Mouse (Mus musculus) B cell, adult (primary cell): Measurements from ENCODE around the gene Gtf2f1. TPM values are rescaled to one million over a fixed set of nuclear protein-coding genes. Genes with fewer than 3 reads are reported as not detected.

ENCODE experiments used
- total RNA-seq: library from RNA; stranded (reverse); gene quantifications from 4 replicates; pipeline ENCODE4 v1.2.4, GENCODE M21; 2023; ENCODE audit not compliant: inconsistent age

Gtf2f1 gene
- total RNA-seq = 62.0 to 67.8 TPM (median 67.0 TPM) in 4 replicates

GRCm38 (mm10) chr17:57011236-57012141 is at the start of gene Gtf2f1, which contains the start of gene Gm17949:
Gene Gtf2f1, minus strand, starts transcription at chr17:57011288.
Gene Gm17949, plus strand, starts transcription at chr17:57011469.

DNA sequence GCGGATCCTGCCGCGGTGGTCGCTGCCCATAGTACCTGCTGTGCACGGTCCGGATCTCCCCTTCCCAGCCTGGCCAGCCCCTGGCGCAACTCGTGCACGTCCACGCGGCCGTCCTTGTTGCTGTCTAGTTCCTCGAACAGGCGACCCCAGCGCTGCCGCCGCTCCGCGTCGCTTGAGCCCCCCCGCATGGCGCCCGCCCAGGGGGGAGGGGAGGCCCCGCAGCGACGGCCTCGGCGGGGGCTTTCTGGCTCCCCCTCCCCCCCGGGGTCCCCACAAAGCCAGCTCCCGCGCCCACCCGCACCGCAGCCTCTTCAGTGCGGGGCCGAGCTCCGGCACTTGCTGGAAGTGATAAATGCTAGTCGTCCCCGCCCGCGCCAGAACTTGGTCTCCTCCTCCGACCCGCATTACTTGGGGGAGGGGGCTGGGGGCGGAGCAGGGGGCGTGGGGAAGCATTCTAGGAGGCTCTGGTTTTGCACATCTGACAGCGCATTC is 48.4 kb upstream of the Gtf2f1 start, which contains the start of gene Slc25a23:
Slc25a23 (minus strand) TSS at position 378 of the 492 bp plus-strand sequence.

GRCm38 (mm10) chr17:57058891-57059485 is 47.9 kb upstream of the Gtf2f1 start, which contains the start of gene Crb3:
Gene Crb3, plus strand, starts transcription at chr17:57059105.

DNA sequence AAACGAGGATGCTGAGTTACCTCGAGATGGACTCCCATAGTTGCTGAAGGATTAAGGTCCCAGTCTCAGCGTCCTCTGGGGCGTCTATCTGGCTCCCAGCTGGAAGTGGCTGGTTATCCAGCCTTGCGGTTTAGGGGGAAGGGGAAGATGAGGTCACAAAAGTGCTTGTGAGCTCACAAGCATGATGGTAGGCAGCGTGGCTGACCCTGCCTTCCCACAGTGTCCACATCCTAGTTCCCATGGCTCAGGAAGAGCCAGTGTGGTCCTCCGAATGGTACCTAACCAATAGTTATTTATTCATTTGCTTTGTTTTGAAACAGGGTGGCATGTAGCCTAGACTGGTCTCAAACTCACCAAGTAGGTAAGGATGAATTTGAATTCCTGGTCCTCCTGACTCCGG is 30.5 kb upstream of the Gtf2f1 start, which contains the start of gene Slc25a41:
Slc25a41 (minus strand) TSS at position 101 of the 400 bp plus-strand sequence.

GRCm38 (mm10) chr17:57030931-57031660 is 20.0 kb upstream of the Gtf2f1 start, which contains the start of gene Khsrp:
Gene Khsrp, minus strand, starts transcription at chr17:57031522.

GRCm38 (mm10) chr17:56999968-57000609 is 11.0 kb downstream of the Gtf2f1 start, which contains the start of gene Pspn:
Gene Pspn, minus strand, starts transcription at chr17:57000018.

GRCm38 (mm10) chr17:56997029-56997667 is 13.9 kb downstream of the Gtf2f1 start, which contains the start of gene Alkbh7:
Gene Alkbh7, plus strand, starts transcription at chr17:56997339.

DNA sequence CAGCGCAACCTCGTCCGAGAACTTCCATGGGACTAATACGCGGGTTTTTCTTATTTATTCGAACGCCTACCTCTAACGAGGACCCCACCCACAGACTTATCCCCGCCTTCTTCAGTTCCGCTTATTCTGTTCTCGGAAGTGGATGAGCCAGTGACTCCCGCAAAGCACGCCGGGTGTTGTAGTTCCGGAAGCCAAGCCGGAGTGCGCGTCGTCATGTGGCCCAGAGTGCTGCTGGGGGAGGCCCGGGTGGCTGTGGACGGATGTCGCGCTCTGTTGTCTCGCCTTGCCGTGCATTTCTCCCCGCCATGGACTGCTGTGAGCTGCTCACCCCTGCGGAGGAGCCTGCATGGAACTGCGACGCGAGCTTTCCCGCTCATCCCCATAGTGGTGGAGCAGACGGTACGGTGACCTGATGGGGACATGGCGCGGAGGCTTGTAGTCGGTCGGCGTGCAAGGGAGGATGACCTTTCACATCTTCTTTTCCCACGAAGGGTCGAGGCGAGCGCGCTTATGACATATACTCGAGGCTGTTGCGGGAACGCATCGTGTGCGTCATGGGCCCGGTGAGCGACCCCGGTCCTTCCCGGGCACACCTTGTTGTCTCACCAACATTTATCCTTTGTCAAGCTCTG is 20.9 kb downstream of the Gtf2f1 start, which contains the start of gene Clpp:
Clpp (plus strand) TSS at position 191 of the 632 bp plus-strand sequence.

DNA sequence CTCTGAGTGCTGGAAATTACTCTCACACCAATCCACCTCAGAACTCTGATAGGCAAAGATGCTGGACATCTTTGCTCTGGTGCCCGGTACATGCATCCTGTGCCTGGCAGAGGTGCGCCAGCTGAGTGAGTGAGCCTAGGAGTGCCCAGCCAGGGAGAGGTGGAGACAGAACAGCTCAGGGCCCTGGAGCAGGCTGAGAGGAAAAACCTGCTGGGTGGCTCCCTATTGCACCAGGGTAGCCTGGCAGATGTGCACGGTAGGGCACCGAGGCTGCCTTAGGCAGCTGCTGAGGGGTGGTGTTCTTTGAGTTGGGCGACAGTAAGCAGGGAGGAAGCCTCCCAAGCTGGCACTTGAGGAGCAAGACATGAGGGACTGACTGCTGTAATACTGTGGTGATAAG is 29.1 kb downstream of the Gtf2f1 start, which contains the start of gene Acer1:
Acer1 (minus strand) TSS at position 114 of the 400 bp plus-strand sequence.

Other genes starting within 250 kb of the Gtf2f1 start
- 76.9 to 84.0 TPM (median 81.5 TPM) in 4 replicates for gene Dus3l, start 246.5 kb downstream of the Gtf2f1 start, total RNA-seq
- 0.35 to 1.5 TPM (median 1.3 TPM) in 4 replicates for gene Prr22, start 241.0 kb downstream of the Gtf2f1 start, total RNA-seq
- gene Rfx2, start 180.3 kb downstream of the Gtf2f1 start, total RNA-seq = 11.4 to 13.3 TPM (median 11.9 TPM) in 4 replicates
- not detected in 4 replicates for gene Acsbg2, start 136.8 kb downstream of the Gtf2f1 start, total RNA-seq
- not detected in 4 replicates for gene 1700061G19Rik, start 135.8 kb downstream of the Gtf2f1 start, total RNA-seq
- gene Mllt1, start 75.9 kb downstream of the Gtf2f1 start, total RNA-seq = 35.8 to 37.4 TPM (median 36.8 TPM) in 4 replicates
- gene Acer1, start 29.2 kb downstream of the Gtf2f1 start, total RNA-seq = not detected in 4 replicates
- 28.2 to 36.9 TPM (median 32.1 TPM) in 4 replicates for gene Clpp, start 21.0 kb downstream of the Gtf2f1 start, total RNA-seq
- gene Alkbh7, start 13.9 kb downstream of the Gtf2f1 start, total RNA-seq = 11.9 to 19.9 TPM (median 17.6 TPM) in 4 replicates
- 1.7 to 2.1 TPM in 2 of 4 replicates, not detected in the others for gene Pspn, start 11.3 kb downstream of the Gtf2f1 start, total RNA-seq
- gene Gm17949, start 181 bp upstream of the Gtf2f1 start, total RNA-seq = 0.48 TPM in 1 of 4 replicates, not detected in the others
- 135 to 137 TPM (median 137 TPM) in 4 replicates for gene Khsrp, start 20.2 kb upstream of the Gtf2f1 start, total RNA-seq
- not detected in 4 replicates for gene Slc25a41, start 30.4 kb upstream of the Gtf2f1 start, total RNA-seq
- gene Crb3, start 47.8 kb upstream of the Gtf2f1 start, total RNA-seq = 12.1 to 17.9 TPM (median 15.4 TPM) in 4 replicates
- gene Slc25a23, start 48.6 kb upstream of the Gtf2f1 start, total RNA-seq = 15.2 to 25.1 TPM (median 18.8 TPM) in 4 replicates
- gene Dennd1c, start 67.2 kb upstream of the Gtf2f1 start, total RNA-seq = 148 to 162 TPM (median 151 TPM) in 4 replicates
- gene Tubb4a, start 76.5 kb upstream of the Gtf2f1 start, total RNA-seq = 0.22 to 0.36 TPM (median 0.24 TPM) in 3 of 4 replicates, not detected in the other
- gene Tnfsf9, start 94.0 kb upstream of the Gtf2f1 start, total RNA-seq = 0.93 to 1.2 TPM in 2 of 4 replicates, not detected in the others
- gene Cd70, start 138.5 kb upstream of the Gtf2f1 start, total RNA-seq = not detected in 4 replicates
- 0.36 TPM in 1 of 4 replicates, not detected in the others for gene Tnfsf14, start 182.9 kb upstream of the Gtf2f1 start, total RNA-seq
- 1.1 to 5.8 TPM (median 4.2 TPM) in 4 replicates for gene C3, start 216.8 kb upstream of the Gtf2f1 start, total RNA-seq
- gene Gpr108, start 237.2 kb upstream of the Gtf2f1 start, total RNA-seq = 54.2 to 60.2 TPM (median 57.3 TPM) in 4 replicates
- 8.7 to 10.7 TPM (median 9.5 TPM) in 4 replicates for gene Trip10, start 238.2 kb upstream of the Gtf2f1 start, total RNA-seq